Mouse (Mus musculus) forebrain, postnatal 0 days (tissue): ENCODE measurements around the gene Wdtc1. TPM values are rescaled to one million over a fixed set of nuclear protein-coding genes. Genes with fewer than 3 reads are reported as not detected.

ENCODE experiments used
- ATAC-seq: fragments of 200-750 bp; cut with Nextera tagmentation; 2 replicates; pipeline ENCODE4 v1.8.0; 2017; ENCODE audit warnings: mild to moderate bottlenecking, moderate library complexity
- DNase-seq: peaks from one replicate; pipeline ENCODE4 v3.0.0-alpha.2; 2015
- H3K27ac ChIP-seq: fragments of 300-500 bp; sonication (generic); 2 replicates; pipeline ENCODE4 v1.5.1; 2014; ENCODE audit warnings: low read depth, mild to moderate bottlenecking, antibody characterized with exemption, low read length, moderate library complexity, mixed read lengths
- H3K27me3 ChIP-seq: fragments of 300-500 bp; sonication (generic); 2 replicates; pipeline ENCODE4 v1.6.1; 2014; ENCODE audit warnings: mild to moderate bottlenecking, low read length, mixed read lengths; ENCODE audit not compliant: insufficient read depth
- H3K36me3 ChIP-seq: fragments of 300-500 bp; sonication (generic); 2 replicates; pipeline ENCODE4 v1.6.1; 2014; ENCODE audit warnings: mild to moderate bottlenecking, moderate library complexity; ENCODE audit not compliant: insufficient read depth
- H3K4me1 ChIP-seq: fragments of 300-500 bp; sonication (generic); 2 replicates; pipeline ENCODE4 v1.6.1; 2014; ENCODE audit warnings: antibody characterized with exemption; ENCODE audit not compliant: insufficient read depth
- H3K4me2 ChIP-seq: fragments of 300-500 bp; sonication (generic); 2 replicates; pipeline ENCODE4 v1.6.1; 2014; ENCODE audit warnings: low read depth, mild to moderate bottlenecking, moderate library complexity
- H3K4me3 ChIP-seq: fragments of 300-500 bp; sonication (generic); 2 replicates; pipeline ENCODE4 v1.5.1; 2014; ENCODE audit warnings: low read depth, low read length, mixed read lengths
- H3K9ac ChIP-seq: fragments of 300-500 bp; sonication (generic); 2 replicates; pipeline ENCODE4 v1.6.1; 2014; ENCODE audit warnings: mild to moderate bottlenecking
- H3K9me3 ChIP-seq: fragments of 300-500 bp; sonication (generic); 2 replicates; pipeline ENCODE4 v1.6.1; 2016; ENCODE audit warnings: low read length
- CTCF ChIP-seq: sonication (generic); IDR thresholded peaks from 2 replicates; pipeline ENCODE4 v1.5.1; 2016; ENCODE audit warnings: antibody characterized with exemption, control low read depth, low read depth
- WGBS: fragments of 180-500 bp; shearing (Covaris S2); extraction: QIAGEN DNeasy Blood & Tissue Kit; methylation state at CpG from one replicate; pipeline ENCODE4 v1.1.7; 2014; 5-methylcytosine and 5-hydroxymethylcytosine counted together
- polyA plus RNA-seq: library from polyadenylated mRNA; unstranded; fragments of >200 nt; fragmentation: Nextera tagmentation; extraction: Ambion mirVana; gene quantifications from 2 replicates; pipeline ENCODE4 v1.2.1, GENCODE M21; 2015
- total RNA-seq: library from RNA; depleted of rRNA; stranded (reverse); fragments of >200 nt; gene quantifications from 2 replicates; pipeline ENCODE4 v1.2.3, GENCODE M21; 2014

Wdtc1 gene
- total and polyA plus RNA-seq, 2 experiments from 2014 or later, result 16.3 to 43.9 TPM

- ATAC-seq, result no peak
Measured at GRCm38 (mm10) chr4:133294084-133294483, 59.2 kb downstream of the Wdtc1 start.

GRCm38 (mm10) chr4:133292901-133293843 is 60.1 kb downstream of the Wdtc1 start:
- 27% methylated on average over 24 of the region's 24 CpGs for WGBS
- Histone ChIP-seq H3K4me2 (no peak overlapping the region), H3K27ac (no peak overlapping the region), H3K4me1 (peaks cover 4% of the 10 kb centered on the region; the same call in 1 of the 2 replicates), H3K9ac (no peak overlapping the region), H3K27me3 (no peaks in the 10 kb centered on the region), H3K36me3 (peaks cover 38% of the 10 kb centered on the region), H3K9me3 (no peaks in the 10 kb centered on the region), H3K4me3 (no peak overlapping the region)
- ATAC-seq (peak; percentile 32), DNase-seq (peak; percentile 34)
- TF ChIP-seq CTCF, result no peak

More at GRCm38 (mm10) chr4:133294084-133294483, 59.2 kb downstream of the Wdtc1 start:
- no peak overlapping the region for H3K9ac ChIP-seq
- H3K4me3 ChIP-seq, result no peak overlapping the region
- no peaks in the 10 kb centered on the region for H3K27me3 ChIP-seq
- H3K4me1 ChIP-seq, result peaks cover 8% of the 10 kb centered on the region; the same call in 1 of the 2 replicates
- H3K9me3 ChIP-seq, result no peaks in the 10 kb centered on the region
- 49% methylated on average over 11 of the region's 11 CpGs for WGBS
- H3K36me3 ChIP-seq, result peaks cover 38% of the 10 kb centered on the region
- TF ChIP-seq CTCF, result no peak
- H3K4me2 ChIP-seq, result no peak overlapping the region
- H3K27ac ChIP-seq, result no peak overlapping the region
- DNase-seq, result no peak

- DNase-seq (no peak), ATAC-seq (no peak)
- no peaks in the 10 kb centered on the region for H3K9me3 ChIP-seq
- no peaks in the 10 kb centered on the region for H3K27me3 ChIP-seq
- no peak overlapping the region for H3K4me2 ChIP-seq
- H3K36me3 ChIP-seq, result peaks cover 38% of the 10 kb centered on the region
- 66% methylated on average over 4 of the region's 4 CpGs for WGBS
- no peak overlapping the region for H3K4me3 ChIP-seq
- H3K9ac ChIP-seq, result no peak overlapping the region
- TF ChIP-seq CTCF, result no peak
- H3K4me1 ChIP-seq, result no peaks in the 10 kb centered on the region
- H3K27ac ChIP-seq, result no peak overlapping the region
Measured at GRCm38 (mm10) chr4:133292405-133292804, 60.9 kb downstream of the Wdtc1 start.

- H3K27ac ChIP-seq, result no peak overlapping the region
- H3K36me3 ChIP-seq, result peaks cover 30% of the 10 kb centered on the region
- H3K4me2 ChIP-seq, result no peak overlapping the region
- no peaks in the 10 kb centered on the region for H3K4me1 ChIP-seq
- no peak for TF ChIP-seq CTCF
- H3K27me3 ChIP-seq, result no peaks in the 10 kb centered on the region
- no peaks in the 10 kb centered on the region for H3K9me3 ChIP-seq
- H3K9ac ChIP-seq, result no peak overlapping the region
- no peak for DNase-seq
- no peak overlapping the region for H3K4me3 ChIP-seq
- ATAC-seq, result no peak
- 98% methylated on average over 1 of the region's 1 CpGs for WGBS
Measured at GRCm38 (mm10) chr4:133291255-133291654, 62.0 kb downstream of the Wdtc1 start.

GRCm38 (mm10) chr4:133286476-133287077 is 66.7 kb downstream of the Wdtc1 start:
- 91% methylated on average over 4 of the region's 4 CpGs for WGBS
- Histone ChIP-seq H3K4me3 (no peak overlapping the region), H3K36me3 (no peaks in the 10 kb centered on the region), H3K4me1 (peaks cover 7% of the 10 kb centered on the region), H3K9me3 (no peaks in the 10 kb centered on the region), H3K27ac (no peak overlapping the region), H3K27me3 (no peaks in the 10 kb centered on the region), H3K9ac (no peak overlapping the region), H3K4me2 (no peak overlapping the region)
- DNase-seq (no peak), ATAC-seq (no peak)
- TF ChIP-seq CTCF, result no peak

GRCm38 (mm10) chr4:133285950-133286349 is 67.3 kb downstream of the Wdtc1 start:
- no peak for ATAC-seq
- Histone ChIP-seq H3K36me3 (no peaks in the 10 kb centered on the region), H3K4me3 (no peak overlapping the region), H3K4me1 (peaks cover 11% of the 10 kb centered on the region), H3K4me2 (no peak overlapping the region), H3K9me3 (no peaks in the 10 kb centered on the region), H3K27ac (no peak overlapping the region), H3K9ac (no peak overlapping the region), H3K27me3 (no peaks in the 10 kb centered on the region)
- no peak for TF ChIP-seq CTCF
- DNase-seq, result no peak
- WGBS, result 89% methylated on average over 5 of the region's 5 CpGs

GRCm38 (mm10) chr4:133285299-133285698 is 68.0 kb downstream of the Wdtc1 start:
- WGBS, result 74% methylated on average over 3 of the region's 3 CpGs
- H3K27me3 ChIP-seq, result no peaks in the 10 kb centered on the region
- DNase-seq (no peak), ATAC-seq (no peak)
- no peak overlapping the region for H3K4me2 ChIP-seq
- no peaks in the 10 kb centered on the region for H3K9me3 ChIP-seq
- no peak overlapping the region for H3K4me3 ChIP-seq
- H3K9ac ChIP-seq, result no peak overlapping the region
- H3K27ac ChIP-seq, result no peak overlapping the region
- H3K4me1 ChIP-seq, result peaks cover 11% of the 10 kb centered on the region
- H3K36me3 ChIP-seq, result no peaks in the 10 kb centered on the region
- TF ChIP-seq CTCF, result no peak
